Mouse (Mus musculus): ENCODE measurements at regions not wholly inside any gene's neighbourhood (a gene's known extent, or its start where the extent isn't known, plus 50 kb on each side); places are given as distances from the start of the nearest gene placed in this dataset.
A peak's percentile ranks its signal among the peaks of the same experiment; 100 is the strongest.
"Not testable (repeated sequence)": the region's sequence is repeated elsewhere in the genome, so short reads cannot be mapped to it uniquely, and the experiment has no call there.

- DNase-seq (ENCODE audit: low spot score in 2 of 2) = no peak
Observed at GRCm38 (mm10) chr11:24293860-24294531, 216.1 kb downstream of the Bcl11a start.

GRCm38 (mm10) chr11:24296893-24297624, 219.2 kb downstream of the Bcl11a start:
- no peak for DNase-seq (ENCODE audit: low spot score in 2 of 2)

GRCm38 (mm10) chr11:24297763-24298162, 219.9 kb downstream of the Bcl11a start:
- no peak for DNase-seq (ENCODE audit: low spot score in 2 of 2)

GRCm38 (mm10) chr11:24300351-24300750, 222.5 kb downstream of the Bcl11a start:
- no peak for DNase-seq (ENCODE audit: low spot score in 2 of 2)

- no peak for DNase-seq (ENCODE audit: low spot score in 2 of 2)
Observed at GRCm38 (mm10) chr11:24301201-24301600, 223.3 kb downstream of the Bcl11a start.

GRCm38 (mm10) chr11:24305145-24305553, 227.3 kb downstream of the Bcl11a start:
- peak in 1 of 2 experiments; percentile 28 for DNase-seq (ENCODE audit: low spot score in 2 of 2)

GRCm38 (mm10) chr11:24305691-24306090, 227.8 kb downstream of the Bcl11a start:
- DNase-seq (ENCODE audit: low spot score in 2 of 2) = no peak

GRCm38 (mm10) chr11:24306101-24306500, 228.2 kb downstream of the Bcl11a start:
- no peak for DNase-seq (ENCODE audit: low spot score in 2 of 2)

GRCm38 (mm10) chr11:24307601-24308252, 229.9 kb downstream of the Bcl11a start:
- no peak for DNase-seq (ENCODE audit: low spot score in 2 of 2)

- no peak for DNase-seq (ENCODE audit: low spot score in 2 of 2)
Observed at GRCm38 (mm10) chr11:24308253-24308633, 230.4 kb downstream of the Bcl11a start.

GRCm38 (mm10) chr11:24314046-24314445, 236.2 kb downstream of the Bcl11a start:
- no peak for DNase-seq (ENCODE audit: low spot score in 2 of 2)

GRCm38 (mm10) chr11:24315582-24315981, 237.7 kb downstream of the Bcl11a start:
- no peak for DNase-seq (ENCODE audit: low spot score in 2 of 2)

GRCm38 (mm10) chr11:24316198-24316597, 238.3 kb downstream of the Bcl11a start:
- peak in 1 of 2 experiments; percentile 53 for DNase-seq (ENCODE audit: low spot score in 2 of 2)

GRCm38 (mm10) chr11:24317989-24318735, 240.3 kb downstream of the Bcl11a start:
- no peak for DNase-seq (ENCODE audit: low spot score in 2 of 2)

GRCm38 (mm10) chr11:24319222-24319621, 241.4 kb downstream of the Bcl11a start:
- no peak for DNase-seq (ENCODE audit: low spot score in 2 of 2)

- DNase-seq (ENCODE audit: low spot score in 2 of 2) = not testable (repeated sequence)
Observed at GRCm38 (mm10) chr11:24322412-24322811, 244.6 kb downstream of the Bcl11a start.

GRCm38 (mm10) chr11:24328481-24328880, 250.6 kb downstream of the Bcl11a start:
- DNase-seq (ENCODE audit: low spot score in 2 of 2) = no peak

- DNase-seq (ENCODE audit: low spot score in 2 of 2) = no peak
Observed at GRCm38 (mm10) chr11:24330366-24331124, 252.7 kb downstream of the Bcl11a start.

- DNase-seq (ENCODE audit: low spot score in 2 of 2) = no peak
Observed at GRCm38 (mm10) chr11:24332241-24332640, 254.4 kb downstream of the Bcl11a start.

- DNase-seq (ENCODE audit: low spot score in 2 of 2) = no peak
Observed at GRCm38 (mm10) chr11:24333111-24333510, 255.3 kb downstream of the Bcl11a start.

GRCm38 (mm10) chr11:24335256-24335655, 257.4 kb downstream of the Bcl11a start:
- DNase-seq (ENCODE audit: low spot score in 2 of 2) = no peak

All from layer of hippocampus, adult 18-20 months (tissue).